Mouse (Mus musculus): Measurements from ENCODE around the gene Fam117b. TPM values are rescaled to one million over a fixed set of nuclear protein-coding genes. Genes with fewer than 3 reads are reported as not detected.

Gene Fam117b
- polyA plus RNA-seq, 1 experiment from 2014 or later, result 10.7 TPM

DNA sequence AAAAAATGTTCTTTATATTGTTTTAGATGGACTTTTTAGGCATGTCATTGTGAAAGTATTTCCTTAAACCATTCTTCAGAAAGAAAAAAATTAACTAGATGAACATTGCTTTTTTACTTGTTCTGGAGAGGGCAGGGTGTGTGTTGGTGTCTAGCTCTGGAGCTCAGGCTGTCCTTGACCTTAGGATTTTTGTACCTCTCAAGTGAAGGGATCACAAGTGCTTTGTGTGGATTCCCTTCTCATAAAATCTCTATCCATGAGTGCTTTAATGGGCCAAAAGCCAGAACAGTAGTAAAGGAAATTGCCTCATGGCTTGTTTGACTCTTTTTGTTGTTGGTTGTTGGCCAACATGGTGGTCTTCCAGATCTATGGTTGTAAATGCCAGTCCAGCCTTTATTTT is 18.1 kb downstream of the Fam117b start:
- Histone ChIP-seq H3K4me2 (ENCODE audit: low read length) (no peak overlapping the region), H3K4me3 (replicated peaks; ENCODE audit: low read depth, low read length) (no peak overlapping the region), H3K27me3 (ENCODE audit: insufficient read depth, low read length) (no peaks in the 10 kb centered on the region), H3K9me3 (replicated peaks; ENCODE audit: low read length) (no peaks in the 10 kb centered on the region), H3K9ac (ENCODE audit: low read depth, low read length) (no peak overlapping the region), H3K4me1 (replicated peaks; ENCODE audit: insufficient read depth, low read length) (0 out of 2 replicates have a peak, but pooled peaks cover 3% of the 10 kb centered on the region), H3K36me3 (ENCODE audit: insufficient read depth, low read length) (no peaks in the 10 kb centered on the region), H3K27ac (no peak overlapping the region)
- TF ChIP-seq CTCF (IDR thresholded peaks at IDR 0.05; ENCODE audit: low read depth), result no peak
- peak; percentile 18 for DNase-seq (ENCODE audit: low spot score)
- no peak for ATAC-seq (replicated peaks; ENCODE audit: low FRiP score, low read depth)

DNA sequence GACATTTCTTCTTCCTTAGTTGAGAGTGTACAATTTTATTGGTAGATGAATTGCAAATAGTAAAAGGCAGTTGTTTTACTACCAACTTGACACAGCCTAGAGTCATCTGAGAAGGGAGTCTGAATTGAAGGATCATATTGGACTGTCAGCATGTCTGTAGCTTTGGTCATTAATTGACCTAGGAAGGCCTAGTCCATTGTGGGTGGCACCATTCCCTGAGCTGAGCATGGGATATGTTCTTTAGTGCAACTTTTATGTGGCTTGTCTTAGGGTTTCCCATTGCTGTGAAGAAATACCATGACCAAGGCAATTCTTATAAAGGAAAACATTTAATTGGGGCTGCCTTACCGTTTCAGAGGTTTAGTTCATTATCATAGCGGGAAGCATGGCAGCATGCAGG is 20.2 kb downstream of the Fam117b start:
- no peaks in the 10 kb centered on the region for H3K27me3 ChIP-seq (ENCODE audit: insufficient read depth, low read length)
- DNase-seq (ENCODE audit: low spot score) (no peak), ATAC-seq (replicated peaks; ENCODE audit: low FRiP score, low read depth) (no peak)
- H3K4me2 ChIP-seq (ENCODE audit: low read length), result no peak overlapping the region
- no peak for TF ChIP-seq CTCF (IDR thresholded peaks at IDR 0.05; ENCODE audit: low read depth)
- H3K9ac ChIP-seq (ENCODE audit: low read depth, low read length), result no peak overlapping the region
- H3K36me3 ChIP-seq (ENCODE audit: insufficient read depth, low read length), result no peaks in the 10 kb centered on the region
- WGBS, result 95% methylated on average over 2 of the region's 2 CpGs
- H3K4me3 ChIP-seq (replicated peaks; ENCODE audit: low read depth, low read length), result no peak overlapping the region
- H3K27ac ChIP-seq, result no peak overlapping the region
- H3K9me3 ChIP-seq (replicated peaks; ENCODE audit: low read length), result no peaks in the 10 kb centered on the region
- H3K4me1 ChIP-seq (replicated peaks; ENCODE audit: insufficient read depth, low read length), result no peaks in the 10 kb centered on the region

DNA sequence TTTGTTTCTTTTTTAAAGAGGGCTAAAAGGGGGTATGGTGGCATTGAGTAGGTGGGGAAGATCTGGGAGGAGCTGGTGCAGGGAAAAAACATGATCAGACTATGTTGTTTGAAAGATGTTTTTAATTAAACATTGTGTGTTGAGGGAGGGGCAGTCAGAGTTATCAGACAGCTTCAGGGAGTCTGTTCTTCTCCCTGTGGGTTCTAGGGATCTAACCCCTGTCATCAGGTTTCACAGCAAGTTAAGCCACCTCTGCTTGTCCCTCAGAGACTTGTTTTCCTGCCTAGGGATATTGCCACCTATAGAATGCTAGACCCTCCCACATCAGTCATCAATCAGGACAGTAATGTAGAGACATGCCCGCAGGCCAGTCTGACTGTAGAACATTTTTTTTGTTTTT is 28.3 kb downstream of the Fam117b start:
- WGBS, result 71% methylated on average over 1 of the region's 1 CpGs
- Histone ChIP-seq H3K9ac (ENCODE audit: low read depth, low read length) (no peak overlapping the region), H3K27ac (no peak overlapping the region), H3K36me3 (ENCODE audit: insufficient read depth, low read length) (no peaks in the 10 kb centered on the region), H3K27me3 (ENCODE audit: insufficient read depth, low read length) (no peaks in the 10 kb centered on the region), H3K4me2 (ENCODE audit: low read length) (no peak overlapping the region), H3K9me3 (replicated peaks; ENCODE audit: low read length) (no peaks in the 10 kb centered on the region), H3K4me3 (replicated peaks; ENCODE audit: low read depth, low read length) (no peak overlapping the region), H3K4me1 (replicated peaks; ENCODE audit: insufficient read depth, low read length) (no peaks in the 10 kb centered on the region; the same call in 1 of the 2 replicates)
- ATAC-seq (replicated peaks; ENCODE audit: low FRiP score, low read depth) (no peak), DNase-seq (ENCODE audit: low spot score) (no peak)
- TF ChIP-seq CTCF (IDR thresholded peaks at IDR 0.05; ENCODE audit: low read depth), result no peak

DNA sequence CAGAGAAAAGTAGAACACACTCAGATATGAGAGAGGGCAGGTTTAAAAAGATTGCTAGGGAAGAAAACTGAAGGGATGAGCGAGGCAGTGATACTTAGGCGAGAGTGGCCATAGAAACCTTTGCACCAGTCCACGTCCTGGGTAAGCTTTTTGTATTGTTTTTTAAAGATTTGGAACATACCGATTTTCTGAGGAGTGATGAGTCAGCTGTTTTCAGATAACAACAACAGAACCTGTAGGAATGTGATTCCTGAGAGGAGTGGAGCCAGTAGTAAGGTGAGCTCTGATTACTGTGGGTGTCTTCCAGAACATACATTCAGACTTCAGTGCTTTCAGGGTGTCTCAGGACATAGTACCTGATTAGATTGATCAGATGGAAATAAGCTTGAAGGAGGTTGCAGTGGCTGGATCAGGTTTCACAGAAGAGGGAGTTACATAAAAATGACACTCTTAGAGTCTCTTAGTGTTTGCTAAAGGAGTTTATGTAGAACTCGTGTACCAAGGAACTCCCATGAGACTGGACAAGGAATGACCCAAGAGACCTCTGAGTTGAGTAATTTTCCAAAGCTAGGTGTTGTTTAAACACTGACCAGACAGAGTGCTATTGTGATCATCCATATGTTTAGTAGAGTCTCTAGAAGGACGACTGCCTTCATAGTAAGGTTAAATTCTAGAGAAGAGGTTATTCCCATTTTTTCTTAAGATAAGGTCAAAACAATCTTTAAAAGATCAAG is 29.4 kb downstream of the Fam117b start:
- no peak for ATAC-seq (replicated peaks; ENCODE audit: low FRiP score, low read depth)
- H3K9me3 ChIP-seq (replicated peaks; ENCODE audit: low read length), result no peaks in the 10 kb centered on the region
- no peaks in the 10 kb centered on the region for H3K36me3 ChIP-seq (ENCODE audit: insufficient read depth, low read length)
- no peaks in the 10 kb centered on the region; the same call in 1 of the 2 replicates for H3K4me1 ChIP-seq (replicated peaks; ENCODE audit: insufficient read depth, low read length)
- H3K9ac ChIP-seq (ENCODE audit: low read depth, low read length), result no peak overlapping the region
- H3K4me2 ChIP-seq (ENCODE audit: low read length), result no peak overlapping the region
- no peak overlapping the region for H3K4me3 ChIP-seq (replicated peaks; ENCODE audit: low read depth, low read length)
- no peak overlapping the region for H3K27ac ChIP-seq
- H3K27me3 ChIP-seq (ENCODE audit: insufficient read depth, low read length), result no peaks in the 10 kb centered on the region
- no peak for TF ChIP-seq CTCF (IDR thresholded peaks at IDR 0.05; ENCODE audit: low read depth)
- WGBS, result 55% methylated on average over 6 of the region's 6 CpGs
- DNase-seq (ENCODE audit: low spot score), result no peak

DNA sequence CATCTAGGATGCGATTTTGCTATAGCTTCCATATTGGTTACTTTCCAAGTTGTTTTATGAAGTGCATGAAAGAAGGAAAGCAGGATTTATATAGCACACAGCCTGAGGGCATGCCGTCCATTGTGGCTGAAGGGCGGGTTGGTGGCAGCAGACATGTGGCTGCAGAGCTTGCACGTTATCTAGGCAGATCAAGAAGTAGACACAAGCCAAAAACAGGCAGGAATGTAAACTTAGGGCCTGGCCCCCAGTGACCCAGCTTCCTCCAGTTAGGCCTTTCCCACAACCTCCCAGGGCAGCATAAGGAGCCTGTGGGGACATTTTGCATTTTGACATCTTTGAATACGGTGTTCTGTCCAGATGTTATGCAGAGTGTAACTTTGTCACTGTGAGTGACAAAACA is 31.0 kb downstream of the Fam117b start:
- WGBS, result 41% methylated on average over 5 of the region's 5 CpGs
- Histone ChIP-seq H3K27me3 (ENCODE audit: insufficient read depth, low read length) (no peaks in the 10 kb centered on the region), H3K36me3 (ENCODE audit: insufficient read depth, low read length) (no peaks in the 10 kb centered on the region), H3K4me3 (replicated peaks; ENCODE audit: low read depth, low read length) (no peak overlapping the region), H3K9ac (ENCODE audit: low read depth, low read length) (no peak overlapping the region), H3K27ac (no peak overlapping the region), H3K4me2 (ENCODE audit: low read length) (no peak overlapping the region), H3K9me3 (replicated peaks; ENCODE audit: low read length) (no peaks in the 10 kb centered on the region), H3K4me1 (replicated peaks; ENCODE audit: insufficient read depth, low read length) (no peaks in the 10 kb centered on the region; the same call in 1 of the 2 replicates)
- TF ChIP-seq CTCF (IDR thresholded peaks at IDR 0.05; ENCODE audit: low read depth), result no peak
- DNase-seq (ENCODE audit: low spot score) (peak; percentile 10), ATAC-seq (replicated peaks; ENCODE audit: low FRiP score, low read depth) (no peak)

DNA sequence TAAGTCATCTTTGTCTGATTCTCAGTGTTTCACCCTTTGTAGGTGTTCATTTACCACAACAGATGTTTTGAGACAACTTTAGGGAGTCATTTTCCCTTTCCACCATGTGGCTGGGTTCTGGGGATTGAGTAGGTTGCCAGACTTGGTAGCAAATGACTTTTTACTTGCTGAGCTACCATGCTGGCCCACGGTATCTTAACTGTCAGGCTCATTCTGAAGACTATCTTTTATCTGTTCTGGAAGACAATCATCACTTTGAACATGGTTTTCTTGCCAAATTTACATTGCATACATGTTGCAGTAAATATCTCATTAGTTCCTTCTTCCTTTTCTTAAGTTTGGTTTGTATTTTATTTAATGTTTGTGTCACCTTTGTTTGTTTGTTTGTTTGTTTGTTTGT is 33.2 kb downstream of the Fam117b start:
- no peak overlapping the region for H3K4me3 ChIP-seq (replicated peaks; ENCODE audit: low read depth, low read length)
- WGBS, result 76% methylated on average over 1 of the region's 1 CpGs
- no peak for TF ChIP-seq CTCF (IDR thresholded peaks at IDR 0.05; ENCODE audit: low read depth)
- H3K27ac ChIP-seq, result no peak overlapping the region
- H3K4me2 ChIP-seq (ENCODE audit: low read length), result no peak overlapping the region
- DNase-seq (ENCODE audit: low spot score) (no peak), ATAC-seq (replicated peaks; ENCODE audit: low FRiP score, low read depth) (no peak)
- H3K9me3 ChIP-seq (replicated peaks; ENCODE audit: low read length), result no peaks in the 10 kb centered on the region
- H3K27me3 ChIP-seq (ENCODE audit: insufficient read depth, low read length), result no peaks in the 10 kb centered on the region
- H3K9ac ChIP-seq (ENCODE audit: low read depth, low read length), result no peak overlapping the region
- H3K4me1 ChIP-seq (replicated peaks; ENCODE audit: insufficient read depth, low read length), result no peaks in the 10 kb centered on the region; the same call in 1 of the 2 replicates
- H3K36me3 ChIP-seq (ENCODE audit: insufficient read depth, low read length), result 0 out of 2 replicates have a peak, but pooled peaks cover 6% of the 10 kb centered on the region

Data from kidney, postnatal 0 days (tissue).